Mouse (Mus musculus): ENCODE results near the gene Map1b. TPM values are rescaled to one million over a fixed set of nuclear protein-coding genes. Genes with fewer than 3 reads are reported as not detected.

Map1b gene
- polyA plus RNA-seq (2015; fragmentation: Nextera tagmentation; extraction: Ambion mirVana), result 88.0 and 88.2 TPM in 2 replicates

DNA sequence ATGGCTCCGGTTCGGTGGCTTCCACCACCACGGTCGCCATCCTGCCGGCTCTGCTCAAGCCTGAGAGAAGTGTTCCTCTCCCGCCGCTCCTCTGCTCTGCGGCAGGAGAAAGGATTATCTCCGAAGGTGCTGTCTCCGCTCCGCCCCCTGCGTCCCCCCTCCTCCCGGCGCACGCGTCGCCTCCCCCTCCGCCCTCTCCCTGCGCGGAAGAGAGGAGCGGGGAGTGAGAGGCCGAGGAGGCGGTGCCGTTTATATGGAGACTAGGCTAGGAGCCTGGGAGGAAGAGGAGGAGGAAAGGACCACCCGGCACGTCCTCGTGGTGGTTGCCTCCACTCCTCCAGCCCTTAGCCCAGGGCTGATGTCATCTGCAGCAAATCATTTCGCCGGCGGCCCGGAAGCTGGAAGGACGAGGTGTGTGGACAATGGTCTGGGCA is at the start of gene Map1b:
Gene Map1b (minus strand): TSS at position 93 of the 434 bp plus-strand sequence.
- no peaks in the 10 kb centered on the region; the same call in 1 of the 2 replicates for H3K27me3 ChIP-seq (ENCODE audit: control insufficient read depth, insufficient read depth, low read length)
- peak; percentile 78 for ATAC-seq (replicated peaks; ENCODE audit: extremely low read depth, insufficient read depth, low FRiP score)
- H3K36me3 ChIP-seq (ENCODE audit: control insufficient read depth, insufficient read depth), result no peaks in the 10 kb centered on the region
- H3K4me1 ChIP-seq (ENCODE audit: control insufficient read depth, insufficient read depth, low read length), result peaks cover 18% of the 10 kb centered on the region
- peak within 1 kb of the TSS; percentile 91 for H3K4me3 ChIP-seq (ENCODE audit: low read length)
- peak within 1 kb of the TSS; percentile 89 for H3K9ac ChIP-seq (ENCODE audit: low read length)
- under 1% methylated on average over 22 of the region's 32 CpGs for WGBS
- H3K9me3 ChIP-seq (replicated peaks; ENCODE audit: control insufficient read depth, low read length), result no peaks in the 10 kb centered on the region
- peak within 1 kb of the TSS; percentile 86 for H3K27ac ChIP-seq (ENCODE audit: low read length)
- H3K4me2 ChIP-seq (ENCODE audit: low read depth, low read length), result peak within 1 kb of the TSS; percentile 86

- H3K9ac ChIP-seq (ENCODE audit: low read length), result no peak overlapping the region
- H3K4me3 ChIP-seq (ENCODE audit: low read length), result no peak overlapping the region
- no peak overlapping the region for H3K27ac ChIP-seq (ENCODE audit: low read length)
- H3K4me1 ChIP-seq (ENCODE audit: control insufficient read depth, insufficient read depth, low read length), result no peaks in the 10 kb centered on the region
- H3K36me3 ChIP-seq (ENCODE audit: control insufficient read depth, insufficient read depth), result no peaks in the 10 kb centered on the region
- no peaks in the 10 kb centered on the region for H3K27me3 ChIP-seq (ENCODE audit: control insufficient read depth, insufficient read depth, low read length)
- no peak overlapping the region for H3K4me2 ChIP-seq (ENCODE audit: low read depth, low read length)
- no peak for ATAC-seq (replicated peaks; ENCODE audit: extremely low read depth, insufficient read depth, low FRiP score)
- WGBS, result 15% methylated on average over 3 of the region's 3 CpGs
- no peaks in the 10 kb centered on the region for H3K9me3 ChIP-seq (replicated peaks; ENCODE audit: control insufficient read depth, low read length)
Observed at GRCm38 (mm10) chr13:99564346-99564745, 48.0 kb upstream of the Map1b start.

GRCm38 (mm10) chr13:99563021-99563420 is 46.7 kb upstream of the Map1b start:
- whole genome bisulfite sequencing, result 55% methylated on average over 3 of the region's 3 CpGs
- ATAC-seq (replicated peaks; ENCODE audit: extremely low read depth, insufficient read depth, low FRiP score), result no peak

DNA sequence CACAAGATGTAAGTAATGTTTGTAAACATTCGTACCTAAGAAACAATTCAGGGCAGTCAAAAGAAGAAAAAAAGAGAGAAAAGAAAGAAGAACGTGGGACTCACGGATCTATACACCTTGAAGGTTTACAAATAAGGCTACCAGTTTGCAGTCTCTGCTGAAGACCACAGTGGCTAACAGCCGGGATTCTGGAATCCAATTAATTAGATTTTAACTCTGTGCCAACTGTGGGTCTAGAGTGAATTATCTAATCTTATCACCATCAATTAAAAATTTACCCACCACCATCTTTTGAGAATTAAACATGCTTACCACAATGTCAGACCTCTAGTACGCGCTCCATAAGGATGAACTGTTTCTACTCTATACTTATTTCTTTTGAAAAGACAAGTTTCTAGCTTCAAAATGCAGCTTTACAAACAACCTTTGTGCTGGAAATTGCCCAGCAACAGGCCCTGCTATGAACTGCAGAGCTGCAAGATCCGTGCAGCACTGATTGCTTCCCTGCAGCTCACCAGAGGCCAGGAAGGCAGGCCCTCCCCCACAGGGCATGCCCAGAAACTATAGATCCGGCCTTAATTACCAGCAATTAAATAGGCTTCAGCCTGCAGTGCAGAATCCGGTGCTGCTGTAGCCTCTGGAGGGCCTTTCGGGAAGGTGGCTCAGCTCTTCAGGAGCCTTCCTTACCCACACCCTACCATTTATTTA is 45.7 kb upstream of the Map1b start:
- no peaks in the 10 kb centered on the region for H3K36me3 ChIP-seq (ENCODE audit: control insufficient read depth, insufficient read depth)
- no peak overlapping the region for H3K27ac ChIP-seq (ENCODE audit: low read length)
- H3K27me3 ChIP-seq (ENCODE audit: control insufficient read depth, insufficient read depth, low read length), result no peaks in the 10 kb centered on the region
- no peak for ATAC-seq (replicated peaks; ENCODE audit: extremely low read depth, insufficient read depth, low FRiP score)
- H3K4me2 ChIP-seq (ENCODE audit: low read depth, low read length), result no peak overlapping the region
- H3K4me3 ChIP-seq (ENCODE audit: low read length), result no peak overlapping the region
- H3K9ac ChIP-seq (ENCODE audit: low read length), result no peak overlapping the region
- 64% methylated on average over 10 of the region's 10 CpGs for WGBS
- no peaks in the 10 kb centered on the region for H3K4me1 ChIP-seq (ENCODE audit: control insufficient read depth, insufficient read depth, low read length)
- no peaks in the 10 kb centered on the region for H3K9me3 ChIP-seq (replicated peaks; ENCODE audit: control insufficient read depth, low read length)

More at GRCm38 (mm10) chr13:99563021-99563420, 46.7 kb upstream of the Map1b start:
- Histone ChIP-seq H3K4me2 (ENCODE audit: low read depth, low read length) (no peak overlapping the region), H3K27me3 (ENCODE audit: control insufficient read depth, insufficient read depth, low read length) (no peaks in the 10 kb centered on the region), H3K27ac (ENCODE audit: low read length) (no peak overlapping the region), H3K36me3 (ENCODE audit: control insufficient read depth, insufficient read depth) (no peaks in the 10 kb centered on the region), H3K4me3 (ENCODE audit: low read length) (no peak overlapping the region), H3K9me3 (replicated peaks; ENCODE audit: control insufficient read depth, low read length) (no peaks in the 10 kb centered on the region), H3K9ac (ENCODE audit: low read length) (no peak overlapping the region), H3K4me1 (ENCODE audit: control insufficient read depth, insufficient read depth, low read length) (no peaks in the 10 kb centered on the region)

DNA sequence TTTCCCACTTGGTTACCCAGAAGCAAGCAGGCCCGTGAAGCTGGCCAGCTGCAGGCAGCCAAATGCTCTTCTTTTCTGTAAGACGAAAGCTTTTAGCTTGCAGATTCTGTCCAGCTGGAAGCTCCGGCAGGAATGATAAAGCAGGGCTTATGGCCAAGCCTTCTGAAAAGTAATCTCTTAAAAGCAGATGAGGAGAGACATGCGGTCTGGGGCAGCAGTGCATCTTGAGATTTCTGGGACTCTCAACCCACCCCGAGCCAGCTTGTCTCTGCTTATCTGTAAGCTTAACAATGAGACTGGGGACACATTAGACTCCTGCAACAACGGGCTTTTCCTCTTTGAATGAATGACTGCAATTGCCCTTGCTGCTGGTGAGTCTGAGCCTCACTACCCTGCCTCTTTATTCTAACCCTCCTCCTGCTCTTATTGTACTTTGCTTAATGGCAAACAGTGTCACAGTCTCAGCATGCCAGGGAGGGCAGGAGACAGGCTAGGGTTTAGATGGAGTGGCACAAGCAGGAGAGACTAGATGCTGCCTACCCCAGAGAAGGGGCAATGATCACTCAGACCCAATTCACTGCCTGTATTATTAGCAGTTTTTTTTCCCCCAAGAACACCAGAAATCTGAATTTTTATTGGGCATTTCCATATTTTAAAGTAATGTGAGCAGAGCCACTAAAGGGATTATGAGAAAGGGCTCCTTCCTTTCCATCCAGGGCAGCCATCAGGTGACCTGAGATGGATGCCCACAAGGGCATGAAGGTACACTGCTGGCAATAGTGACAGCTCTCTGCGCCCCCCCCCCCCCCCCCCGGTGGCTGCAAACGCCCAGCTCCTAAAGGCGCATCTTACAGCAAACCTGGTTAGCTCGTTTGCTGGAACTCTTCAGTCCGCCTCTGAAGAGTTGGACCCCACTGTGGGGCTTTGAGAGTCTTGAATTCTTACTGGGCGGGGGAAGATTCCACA is 44.6 kb upstream of the Map1b start:
- no peak overlapping the region for H3K4me3 ChIP-seq (ENCODE audit: low read length)
- no peak for ATAC-seq (replicated peaks; ENCODE audit: extremely low read depth, insufficient read depth, low FRiP score)
- H3K27me3 ChIP-seq (ENCODE audit: control insufficient read depth, insufficient read depth, low read length), result no peaks in the 10 kb centered on the region
- no peak overlapping the region for H3K9ac ChIP-seq (ENCODE audit: low read length)
- 38% methylated on average over 13 of the region's 13 CpGs for WGBS
- no peaks in the 10 kb centered on the region for H3K36me3 ChIP-seq (ENCODE audit: control insufficient read depth, insufficient read depth)
- H3K4me2 ChIP-seq (ENCODE audit: low read depth, low read length), result no peak overlapping the region
- no peaks in the 10 kb centered on the region for H3K9me3 ChIP-seq (replicated peaks; ENCODE audit: control insufficient read depth, low read length)
- H3K4me1 ChIP-seq (ENCODE audit: control insufficient read depth, insufficient read depth, low read length), result no peaks in the 10 kb centered on the region
- H3K27ac ChIP-seq (ENCODE audit: low read length), result no peak overlapping the region

- H3K27ac ChIP-seq (ENCODE audit: low read length), result no peak overlapping the region
- H3K9me3 ChIP-seq (replicated peaks; ENCODE audit: control insufficient read depth, low read length), result no peaks in the 10 kb centered on the region
- no peak overlapping the region for H3K9ac ChIP-seq (ENCODE audit: low read length)
- ATAC-seq (replicated peaks; ENCODE audit: extremely low read depth, insufficient read depth, low FRiP score), result no peak
- H3K36me3 ChIP-seq (ENCODE audit: control insufficient read depth, insufficient read depth), result no peaks in the 10 kb centered on the region
- no peak overlapping the region for H3K4me3 ChIP-seq (ENCODE audit: low read length)
- no peaks in the 10 kb centered on the region for H3K4me1 ChIP-seq (ENCODE audit: control insufficient read depth, insufficient read depth, low read length)
- H3K4me2 ChIP-seq (ENCODE audit: low read depth, low read length), result no peak overlapping the region
- H3K27me3 ChIP-seq (ENCODE audit: control insufficient read depth, insufficient read depth, low read length), result no peaks in the 10 kb centered on the region
- WGBS, result 63% methylated on average over 12 of the region's 12 CpGs
Observed at GRCm38 (mm10) chr13:99558216-99558906, 42.0 kb upstream of the Map1b start.

DNA sequence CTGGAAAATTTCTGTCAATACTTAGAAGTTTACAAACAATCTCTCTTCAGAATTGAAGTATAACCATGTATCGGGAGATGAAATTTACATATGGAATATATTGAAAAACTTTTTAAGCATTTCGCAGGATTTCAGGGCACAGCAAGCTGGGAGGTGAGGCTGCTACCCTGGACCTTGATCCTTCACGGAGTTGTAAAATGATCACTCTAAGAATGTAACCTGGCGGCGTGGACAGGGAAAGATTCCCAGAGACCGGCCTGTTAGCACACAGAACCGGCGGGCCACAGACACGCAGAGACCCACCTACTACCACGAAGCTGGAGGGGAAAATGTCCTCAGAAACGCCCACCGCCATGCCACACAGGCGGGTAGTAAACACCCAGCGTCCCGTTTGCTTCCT is 41.5 kb upstream of the Map1b start:
- Histone ChIP-seq H3K4me2 (ENCODE audit: low read depth, low read length) (no peak overlapping the region), H3K27ac (ENCODE audit: low read length) (no peak overlapping the region), H3K4me3 (ENCODE audit: low read length) (no peak overlapping the region), H3K4me1 (ENCODE audit: control insufficient read depth, insufficient read depth, low read length) (no peaks in the 10 kb centered on the region), H3K36me3 (ENCODE audit: control insufficient read depth, insufficient read depth) (no peaks in the 10 kb centered on the region), H3K9ac (ENCODE audit: low read length) (no peak overlapping the region), H3K9me3 (replicated peaks; ENCODE audit: control insufficient read depth, low read length) (no peaks in the 10 kb centered on the region), H3K27me3 (ENCODE audit: control insufficient read depth, insufficient read depth, low read length) (no peaks in the 10 kb centered on the region)
- 60% methylated on average over 15 of the region's 15 CpGs for WGBS
- ATAC-seq (replicated peaks; ENCODE audit: extremely low read depth, insufficient read depth, low FRiP score), result no peak

GRCm38 (mm10) chr13:99557331-99557730 is 41.0 kb upstream of the Map1b start:
- 78% methylated on average over 5 of the region's 5 CpGs for WGBS
- no peak overlapping the region for H3K27ac ChIP-seq (ENCODE audit: low read length)
- H3K4me3 ChIP-seq (ENCODE audit: low read length), result no peak overlapping the region
- H3K9ac ChIP-seq (ENCODE audit: low read length), result no peak overlapping the region
- H3K9me3 ChIP-seq (replicated peaks; ENCODE audit: control insufficient read depth, low read length), result no peaks in the 10 kb centered on the region
- ATAC-seq (replicated peaks; ENCODE audit: extremely low read depth, insufficient read depth, low FRiP score), result no peak
- H3K4me2 ChIP-seq (ENCODE audit: low read depth, low read length), result no peak overlapping the region
- H3K36me3 ChIP-seq (ENCODE audit: control insufficient read depth, insufficient read depth), result no peaks in the 10 kb centered on the region
- no peaks in the 10 kb centered on the region for H3K27me3 ChIP-seq (ENCODE audit: control insufficient read depth, insufficient read depth, low read length)
- H3K4me1 ChIP-seq (ENCODE audit: control insufficient read depth, insufficient read depth, low read length), result no peaks in the 10 kb centered on the region

Measured in heart, embryonic 16.5 days (tissue).